ENCODE assay signal across 8 mouse cellular contexts in genomic region chr4:130252441-130253157, GRCm38 (mm10). TPM values are rescaled to one million over a fixed set of nuclear protein-coding genes. Genes with fewer than 3 reads are reported as not detected.
DNase-seq lines count a peak whose midpoint lies in the region; ATAC-seq and TF ChIP-seq lines count a peak whose summit lies in the region.
"Had no signal": no experiment of that assay in that cellular context is flagged by ENCODE, and none has a peak within 500 bp of the region (broad histone marks: within the 10 kb centered on the region; RNA-seq: fewer than 3 reads in every experiment).

No protein-coding gene starts in this region.

- H3K27me3 ChIP-seq in lung, embryonic 16.5 days (ENCODE audit: control insufficient read depth, insufficient read depth, low read depth, low read length), result no peaks in the 10 kb centered on the region
- H3K27me3 ChIP-seq in stomach, embryonic 14.5 days (ENCODE audit: control insufficient read depth, insufficient read depth, low read length), result no peaks in the 10 kb centered on the region
- H3K27me3 ChIP-seq: neural tube, embryonic 12.5 days had no signal

- TF ChIP-seq CTCF in lung, adult 2 months (IDR thresholded peaks at IDR 0.05; ENCODE audit: insufficient read depth, low read length), result no peak
- no peak for TF ChIP-seq CTCF in layer of hippocampus, adult 2 months (conservative IDR thresholded peaks at IDR 0.05)

- no peak overlapping the region for H3K4me3 ChIP-seq in lung, embryonic 16.5 days (ENCODE audit: low read length)
- H3K4me3 ChIP-seq in lung, adult 2 months (replicated peaks; ENCODE audit: extremely low read depth, low read depth, low read length), result no peak overlapping the region
- H3K4me3 ChIP-seq in stomach, embryonic 14.5 days (ENCODE audit: low read depth, low read length), result no peak overlapping the region
- H3K4me3 ChIP-seq in layer of hippocampus, adult 2 months, result no peak overlapping the region
- H3K4me3 ChIP-seq: neural tube, embryonic 12.5 days had no signal

- no peaks in the 10 kb centered on the region for H3K36me3 ChIP-seq in lung, embryonic 16.5 days (ENCODE audit: control insufficient read depth, insufficient read depth, low read length)
- 0 out of 2 replicates have a peak, but pooled peaks cover 2% of the 10 kb centered on the region for H3K36me3 ChIP-seq in stomach, embryonic 14.5 days (ENCODE audit: control insufficient read depth, insufficient read depth, low read length)

- peak; percentile 45; the same call in 1 of the 2 replicates for ATAC-seq in lung, embryonic 16.5 days (ENCODE audit: low read depth)
- ATAC-seq in stomach, embryonic 14.5 days (ENCODE audit: insufficient number of reproducible peaks, insufficient read depth, low FRiP score, low read depth), result peak; percentile 89; the same call in 1 of the 2 replicates

- WGBS in lung, embryonic 16.5 days, result 68% methylated on average over 8 of the region's 8 CpGs
- 64% methylated on average over 8 of the region's 8 CpGs for WGBS in lung, adult 2 months
- WGBS in stomach, embryonic 14.5 days, result 63% methylated on average over 8 of the region's 8 CpGs

- no peak overlapping the region for H3K27ac ChIP-seq in lung, embryonic 16.5 days (ENCODE audit: low read length)
- H3K27ac ChIP-seq in stomach, embryonic 14.5 days (ENCODE audit: low read length), result no peak overlapping the region
- no peak overlapping the region for H3K27ac ChIP-seq in layer of hippocampus, adult 2 months
- H3K27ac ChIP-seq: neural tube, embryonic 12.5 days had no signal

- no peaks in the 10 kb centered on the region for H3K4me1 ChIP-seq in lung, embryonic 16.5 days (replicated peaks; ENCODE audit: control insufficient read depth, insufficient read depth, low read length)
- no peaks in the 10 kb centered on the region for H3K4me1 ChIP-seq in lung, adult 2 months (ENCODE audit: control insufficient read depth, insufficient read depth, low read length)
- H3K4me1 ChIP-seq in stomach, embryonic 14.5 days (ENCODE audit: control insufficient read depth, insufficient read depth, low read length), result no peaks in the 10 kb centered on the region
- H3K4me1 ChIP-seq: neural tube, embryonic 12.5 days had no signal

- no peak for TF ChIP-seq POLR2A in lung, adult 2 months (IDR thresholded peaks at IDR 0.05; ENCODE audit: borderline replicate concordance, extremely low read depth, low read depth, low read length)

- DNase-seq in lung, adult 2 months, result no peak
- DNase-seq in adrenal gland, postnatal 10 days, result peak; percentile 78
- peak; percentile 35 for DNase-seq in induced T-regulatory cell, adult 2 months (ENCODE audit: low read depth)
- no peak for DNase-seq in gastrocnemius, adult 8-10 months (ENCODE audit: low spot score in 2 of 2)
- DNase-seq in layer of hippocampus, adult 2 months (ENCODE audit: low spot score in 2 of 2), result no peak

- no peaks in the 10 kb centered on the region for H3K9me3 ChIP-seq in lung, embryonic 16.5 days (ENCODE audit: control insufficient read depth, low read length)
- H3K9me3 ChIP-seq in stomach, embryonic 14.5 days (ENCODE audit: control insufficient read depth, low read depth, low read length), result no peaks in the 10 kb centered on the region
- H3K9me3 ChIP-seq: neural tube, embryonic 12.5 days had no signal

- H3K9ac ChIP-seq in lung, embryonic 16.5 days (ENCODE audit: low read length), result no peak overlapping the region
- H3K9ac ChIP-seq in stomach, embryonic 14.5 days (replicated peaks; ENCODE audit: low read depth, low read length), result no peak overlapping the region
- H3K9ac ChIP-seq: neural tube, embryonic 12.5 days had no signal

- no peak overlapping the region for H3K4me2 ChIP-seq in lung, embryonic 16.5 days (ENCODE audit: low read depth, low read length)
- H3K4me2 ChIP-seq in stomach, embryonic 14.5 days (replicated peaks; ENCODE audit: low read depth, low read length), result no peak overlapping the region
- H3K4me2 ChIP-seq: neural tube, embryonic 12.5 days had no signal

RNA-seq across cellular contexts. Expression of gene Serinc2, which starts 26.4 kb away (rescaled TPM):
- 19.9 and 20.4 TPM in 2 replicates for polyA plus RNA-seq in lung, embryonic 16.5 days (2015; fragmentation: Nextera tagmentation; extraction: Ambion mirVana)
- polyA plus RNA-seq in lung, adult 2 months (2012; rRNA removed), result 42.2 and 66.5 TPM in 2 replicates
- total RNA-seq in adrenal gland, postnatal 10 days (2021), result 1 to 10 TPM; 2.9 to 5.1 TPM
- 39.9 and 40.7 TPM in 2 replicates for polyA plus RNA-seq in stomach, embryonic 14.5 days (2014; fragmentation: Nextera tagmentation; extraction: Ambion mirVana)
- 100 to 1,000 TPM in 1 of 4 experiments, 10 to 100 TPM in 3; 73.1 to 119 (median 84.5) TPM for total RNA-seq in gastrocnemius, adult 8-10 months (2022)
- total RNA-seq in layer of hippocampus, adult 2 months (2021), result 10 to 100 TPM; 11.1 to 14.1 TPM

RNA-seq across cellular contexts. Expression of gene Gm853, which starts 30.4 kb away (rescaled TPM):
- polyA plus RNA-seq in lung, embryonic 16.5 days (2015; fragmentation: Nextera tagmentation; extraction: Ambion mirVana), result not detected in 2 replicates
- not detected in 2 replicates for polyA plus RNA-seq in lung, adult 2 months (2012; rRNA removed)
- not detected for total RNA-seq in adrenal gland, postnatal 10 days (2021)
- polyA plus RNA-seq in stomach, embryonic 14.5 days (2014; fragmentation: Nextera tagmentation; extraction: Ambion mirVana), result not detected in 2 replicates
- not detected for total RNA-seq in gastrocnemius, adult 8-10 months (2022)
- total RNA-seq in layer of hippocampus, adult 2 months (2021), result under 1 TPM in 1 of 2 experiments, not detected in 1; 0.15 TPM
- polyA plus RNA-seq: neural tube, embryonic 12.5 days had no signal

RNA-seq across cellular contexts. Expression of gene Fabp3, which starts 55.8 kb away (rescaled TPM):
- 41.0 and 54.4 TPM in 2 replicates for polyA plus RNA-seq in lung, embryonic 16.5 days (2015; fragmentation: Nextera tagmentation; extraction: Ambion mirVana)
- 48.5 and 75.4 TPM in 2 replicates for polyA plus RNA-seq in lung, adult 2 months (2012; rRNA removed)
- total RNA-seq in adrenal gland, postnatal 10 days (2021), result 100 to 1,000 TPM; 110 to 422 TPM
- polyA plus RNA-seq in stomach, embryonic 14.5 days (2014; fragmentation: Nextera tagmentation; extraction: Ambion mirVana), result 5.1 and 5.6 TPM in 2 replicates
- total RNA-seq in gastrocnemius, adult 8-10 months (2022), result 1,000 to 10,000 TPM in 1 of 4 experiments, 100 to 1,000 TPM in 3; 564 to 1,027 (median 619) TPM
- total RNA-seq in layer of hippocampus, adult 2 months (2021), result 10 to 100 TPM; 88.5 to 92.2 TPM

RNA-seq across cellular contexts. Expression of gene Gm10570, which starts 55.9 kb away (rescaled TPM):
- polyA plus RNA-seq in lung, embryonic 16.5 days (2015; fragmentation: Nextera tagmentation; extraction: Ambion mirVana), result not detected in 2 replicates
- polyA plus RNA-seq in lung, adult 2 months (2012; rRNA removed), result 0.40 TPM in 1 of 2 replicates, not detected in the other
- total RNA-seq in adrenal gland, postnatal 10 days (2021), result 1 to 10 TPM in 1 of 2 experiments, not detected in 1; 1.3 TPM
- polyA plus RNA-seq in stomach, embryonic 14.5 days (2014; fragmentation: Nextera tagmentation; extraction: Ambion mirVana), result not detected in 2 replicates
- under 1 TPM in 1 of 4 experiments, not detected in 3; 0.92 TPM for total RNA-seq in gastrocnemius, adult 8-10 months (2022)
- 1 to 10 TPM; 1.3 to 1.6 TPM for total RNA-seq in layer of hippocampus, adult 2 months (2021)
- polyA plus RNA-seq: neural tube, embryonic 12.5 days had no signal

Comparison
In these comparisons a context has a peak if more than half of its experiments do, and no peak if none do; other contexts are left out.
1. DNase-seq: peak in adrenal gland, postnatal 10 days (single experiment) and induced T-regulatory cell, adult 2 months (single experiment); none in lung, adult 2 months (single experiment), gastrocnemius, adult 8-10 months (0 of 2) and layer of hippocampus, adult 2 months (0 of 2).
2. RNA of gene Serinc2, which starts 26.4 kb away (total RNA-seq): 73.1 to 119 TPM in gastrocnemius, adult 8-10 months; 11.1 to 14.1 TPM in layer of hippocampus, adult 2 months and 2.9 to 5.1 TPM in adrenal gland, postnatal 10 days; every median in the first group is over 4 times any median in the second.